Mouse (Mus musculus) liver, embryonic 14.5 days (tissue): ENCODE data around the gene Abhd2. TPM values are rescaled to one million over a fixed set of nuclear protein-coding genes. Genes with fewer than 3 reads are reported as not detected.

ENCODE experiments used
- ATAC-seq: fragments of 200-750 bp; cut with Nextera tagmentation; 2 replicates; pipeline ENCODE4 v1.8.0; 2017; ENCODE audit warnings: moderate number of reproducible peaks, mild to moderate bottlenecking, moderate library complexity; ENCODE audit not compliant: insufficient read depth
- DNase-seq, 3 experiments: peaks; one replicate each; pipeline ENCODE4 v3.0.0-alpha.2; 2012 to 2013; ENCODE audit warnings: low read depth in 3 of 3, low spot score in 3 of 3
- H3K27ac ChIP-seq: fragments of 300-500 bp; sonication (generic); 2 replicates; pipeline ENCODE4 v1.5.1; 2014; ENCODE audit warnings: moderate library complexity, mild to moderate bottlenecking, control low read depth, inconsistent platforms
- H3K27me3 ChIP-seq: fragments of 300-500 bp; sonication (generic); 2 replicates; pipeline ENCODE4 v1.6.1; 2014; ENCODE audit warnings: mild to moderate bottlenecking, low read length, moderate library complexity; ENCODE audit not compliant: control insufficient read depth, insufficient read depth
- H3K36me3 ChIP-seq: fragments of 300-500 bp; sonication (generic); replicated peaks from 2 replicates; pipeline ENCODE4 v1.6.1; 2014; ENCODE audit warnings: low read depth; ENCODE audit not compliant: control insufficient read depth, insufficient read depth
- H3K4me1 ChIP-seq, 2 experiments: fragments of 200-500 bp in 1 of 2; fragments of 300-500 bp in 1 of 2; sonication (generic) in 1 of 2; replicated peaks; 2 replicates each; pipeline ENCODE4 v1.6.1; 2012 to 2014; ENCODE audit warnings: antibody characterized with exemption in 1 of 2, inconsistent platforms in 1 of 2, low read length in 1 of 2; ENCODE audit not compliant: control insufficient read depth in 2 of 2, insufficient read depth in 2 of 2
- H3K4me2 ChIP-seq: fragments of 300-500 bp; sonication (generic); 2 replicates; pipeline ENCODE4 v1.6.1; 2014; ENCODE audit warnings: low read depth, mild to moderate bottlenecking, control low read depth, moderate library complexity
- H3K4me3 ChIP-seq, 2 experiments: fragments of 200-500 bp in 1 of 2; fragments of 300-500 bp in 1 of 2; sonication (generic) in 1 of 2; 2 replicates each; pipeline ENCODE4 v1.5.1; 2012 to 2014; ENCODE audit warnings: low read depth in 2 of 2, low read length in 2 of 2, mild to moderate bottlenecking in 2 of 2, control low read depth in 1 of 2, inconsistent platforms in 1 of 2, moderate library complexity in 1 of 2; ENCODE audit not compliant: insufficient read depth in 1 of 2
- H3K9ac ChIP-seq: fragments of 300-500 bp; sonication (generic); replicated peaks from 2 replicates; pipeline ENCODE4 v1.6.1; 2014; ENCODE audit warnings: mild to moderate bottlenecking, control low read depth, moderate library complexity
- H3K9me3 ChIP-seq: fragments of 300-500 bp; sonication (generic); 2 replicates; pipeline ENCODE4 v1.6.1; 2016; ENCODE audit warnings: low read length, mixed read lengths; ENCODE audit not compliant: control insufficient read depth
- CTCF ChIP-seq: IDR thresholded peaks from 2 replicates; pipeline ENCODE4 v1.5.1; 2016; ENCODE audit warnings: antibody characterized with exemption, low read depth, control low read depth
- EP300 ChIP-seq: IDR thresholded peaks from 2 replicates; pipeline ENCODE4 v1.6.1; 2016; ENCODE audit warnings: antibody characterized with exemption, low read depth
- WGBS: fragments of 180-500 bp; shearing (Covaris S2); extraction: QIAGEN DNeasy Blood & Tissue Kit; methylation state at CpG from one replicate; pipeline ENCODE4 v1.1.7; 2014; ENCODE audit not compliant: insufficient replicate concordance; 5-methylcytosine and 5-hydroxymethylcytosine counted together
- polyA plus RNA-seq, 2 experiments: library from polyadenylated mRNA; depleted of rRNA in 1 of 2; stranded (reverse) in 1 of 2; unstranded in 1 of 2; fragments of >200 nt; fragmentation: Nextera tagmentation in 1 of 2; extraction: Ambion mirVana in 1 of 2; gene quantifications; 2 replicates each; pipeline versions ENCODE4 v1.2.1 to v1.2.3; 2012 to 2014

The Abhd2 gene
- polyA plus RNA-seq, 2 experiments: 5.6 to 11.4 TPM

DNA sequence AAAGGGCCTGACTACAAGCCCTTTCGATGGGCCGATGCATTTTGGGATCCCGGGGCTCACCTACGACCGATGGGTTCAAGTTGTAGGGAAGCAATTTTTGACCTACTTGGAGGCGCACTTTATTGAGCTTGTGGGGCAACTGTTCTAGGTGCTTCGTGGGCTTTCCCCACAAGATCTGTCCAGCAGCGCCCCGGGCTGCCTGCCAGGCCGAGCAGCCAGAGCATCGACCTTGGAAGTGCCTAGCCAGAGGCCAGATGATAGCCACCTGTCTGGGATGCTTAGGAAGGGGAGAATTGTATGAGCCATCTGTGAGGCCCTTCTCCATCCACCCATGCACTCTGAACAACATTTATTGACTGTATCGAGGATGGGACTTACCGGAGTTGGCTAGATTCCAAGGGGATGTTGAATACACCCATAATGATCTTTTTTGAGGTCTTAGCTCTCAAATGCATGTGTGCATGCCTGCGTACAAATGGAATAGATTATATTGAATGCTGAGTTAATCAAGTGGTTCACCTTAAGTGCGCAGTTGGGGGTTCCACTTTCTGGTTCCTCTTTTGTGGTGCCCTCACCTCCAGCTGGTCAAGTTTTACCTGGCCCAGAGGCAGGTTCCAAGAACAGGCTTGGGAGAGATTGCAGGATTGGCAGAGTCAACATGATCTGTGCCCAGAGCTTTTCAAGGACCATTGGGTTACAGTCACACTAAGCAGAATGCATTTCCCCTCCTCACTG lies 906 bp downstream of the Abhd2 start:
- H3K9me3 ChIP-seq: no peaks in the 10 kb centered on the region
- H3K27ac ChIP-seq: peak overlapping the region; percentile 74
- TF ChIP-seq CTCF (no peak), EP300 (no peak)
- peaks cover 68 to 73% of the 10 kb centered on the region in 2 experiments for H3K4me1 ChIP-seq
- peak overlapping the region; percentile 88 for H3K4me2 ChIP-seq
- ATAC-seq (no peak), DNase-seq (no peak)
- no peaks in the 10 kb centered on the region for H3K27me3 ChIP-seq
- peak overlapping the region; percentile 96 for H3K9ac ChIP-seq
- no peaks in the 10 kb centered on the region; the same call in none of the 2 replicates for H3K36me3 ChIP-seq
- 19% methylated on average over 15 of the region's 15 CpGs for WGBS
- H3K4me3 ChIP-seq: peak overlapping the region; percentile 86 to 92

- ATAC-seq (no peak), DNase-seq (no peak)
- Histone ChIP-seq H3K27me3 (no peaks in the 10 kb centered on the region), H3K9me3 (no peaks in the 10 kb centered on the region), H3K4me1 (peaks cover 69 to 73% of the 10 kb centered on the region in 2 experiments), H3K9ac (peak overlapping the region; percentile 96), H3K36me3 (no peaks in the 10 kb centered on the region; the same call in none of the 2 replicates), H3K27ac (no peak overlapping the region), H3K4me2 (peak overlapping the region; percentile 88), H3K4me3 (peak overlapping the region; percentile 86 to 92)
- no peak for TF ChIP-seq CTCF
- 66% methylated on average over 8 of the region's 8 CpGs for WGBS
Observed at GRCm38 (mm10) chr7:79274473-79275010, 1.5 kb downstream of the Abhd2 start.

- no peak for TF ChIP-seq EP300
- TF ChIP-seq CTCF: no peak
- no peaks in the 10 kb centered on the region for H3K27me3 ChIP-seq
- no peaks in the 10 kb centered on the region for H3K9me3 ChIP-seq
- no peak for ATAC-seq
- peak overlapping the region; percentile 88 for H3K4me2 ChIP-seq
- H3K9ac ChIP-seq: peak overlapping the region; percentile 96
- WGBS: 32% methylated on average over 11 of the region's 11 CpGs
- DNase-seq: no peak
- peaks cover 66 to 70% of the 10 kb centered on the region in 2 experiments for H3K4me1 ChIP-seq
- peak overlapping the region; percentile 86 to 92 for H3K4me3 ChIP-seq
- H3K27ac ChIP-seq: peak overlapping the region; percentile 28; the same call in 1 of the 2 replicates
- no peaks in the 10 kb centered on the region; the same call in none of the 2 replicates for H3K36me3 ChIP-seq
Observed at GRCm38 (mm10) chr7:79275345-79275744, 2.3 kb downstream of the Abhd2 start.

- peaks cover 59 to 60% of the 10 kb centered on the region in 2 experiments for H3K4me1 ChIP-seq
- TF ChIP-seq CTCF (no peak), EP300 (no peak)
- H3K4me2 ChIP-seq: no peak overlapping the region
- no peak overlapping the region for H3K27ac ChIP-seq
- WGBS: 79% methylated on average over 13 of the region's 13 CpGs
- H3K9ac ChIP-seq: no peak overlapping the region
- no peaks in the 10 kb centered on the region for H3K9me3 ChIP-seq
- DNase-seq (no peak), ATAC-seq (no peak)
- no peak overlapping the region for H3K4me3 ChIP-seq
- H3K36me3 ChIP-seq: peaks cover 2% of the 10 kb centered on the region
- no peaks in the 10 kb centered on the region for H3K27me3 ChIP-seq
Observed at GRCm38 (mm10) chr7:79278432-79278831, 5.4 kb downstream of the Abhd2 start.

DNA sequence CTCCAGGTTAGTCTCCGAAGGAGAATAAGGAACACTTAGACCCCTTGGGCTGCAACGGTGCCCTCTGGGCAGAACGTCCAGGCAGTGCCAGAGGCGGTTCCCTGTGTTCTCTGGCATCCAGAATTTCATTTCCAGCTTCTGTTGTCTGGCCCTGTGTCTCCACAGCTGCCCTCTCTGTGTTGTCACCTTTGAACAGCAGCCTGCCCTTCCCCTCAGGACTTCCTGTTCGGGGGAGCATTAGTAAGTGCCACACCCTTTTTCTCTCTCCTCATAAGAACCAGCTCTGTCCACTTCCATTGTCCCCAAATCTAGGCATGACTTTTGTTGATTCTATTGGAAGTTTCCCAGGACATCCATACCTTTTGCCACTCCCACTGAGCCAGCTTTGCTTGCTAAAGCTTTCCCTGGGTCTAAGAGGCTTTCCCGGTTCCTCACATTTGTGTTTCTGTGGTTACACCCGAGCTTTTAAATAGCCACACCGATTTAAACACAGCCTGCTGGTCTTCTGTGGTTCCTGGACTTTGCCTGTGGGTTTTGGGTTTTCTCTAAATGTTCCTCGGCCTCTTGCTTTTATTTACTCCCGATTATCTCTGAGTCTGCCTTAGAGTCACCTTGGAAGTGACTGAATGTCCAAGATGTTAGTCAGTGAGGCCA lies 6.5 kb downstream of the Abhd2 start:
- peak overlapping the region; percentile 33; the same call in 1 of the 2 replicates for H3K27ac ChIP-seq
- DNase-seq: no peak
- peak overlapping the region; percentile 25 for H3K4me2 ChIP-seq
- no peaks in the 10 kb centered on the region for H3K27me3 ChIP-seq
- H3K4me3 ChIP-seq: no peak overlapping the region
- H3K36me3 ChIP-seq: peaks cover 2% of the 10 kb centered on the region
- H3K9me3 ChIP-seq: no peaks in the 10 kb centered on the region
- WGBS: 15% methylated on average over 10 of the region's 10 CpGs
- TF ChIP-seq CTCF (no peak), EP300 (no peak)
- no peak for ATAC-seq
- H3K9ac ChIP-seq: peak overlapping the region; percentile 34
- peaks cover 63 to 64% of the 10 kb centered on the region in 2 experiments for H3K4me1 ChIP-seq
